Mouse (Mus musculus) thymus, postnatal 25 days (tissue): Measurements from ENCODE around the gene Fth1.
"Not testable (repeated sequence)": the region's sequence is repeated elsewhere in the genome, so short reads cannot be mapped to it uniquely, and the experiment has no call there.

Experiments
- DNase-seq: peaks from one replicate; pipeline ENCODE4 v3.0.0; 2022

The Fth1 gene

DNA sequence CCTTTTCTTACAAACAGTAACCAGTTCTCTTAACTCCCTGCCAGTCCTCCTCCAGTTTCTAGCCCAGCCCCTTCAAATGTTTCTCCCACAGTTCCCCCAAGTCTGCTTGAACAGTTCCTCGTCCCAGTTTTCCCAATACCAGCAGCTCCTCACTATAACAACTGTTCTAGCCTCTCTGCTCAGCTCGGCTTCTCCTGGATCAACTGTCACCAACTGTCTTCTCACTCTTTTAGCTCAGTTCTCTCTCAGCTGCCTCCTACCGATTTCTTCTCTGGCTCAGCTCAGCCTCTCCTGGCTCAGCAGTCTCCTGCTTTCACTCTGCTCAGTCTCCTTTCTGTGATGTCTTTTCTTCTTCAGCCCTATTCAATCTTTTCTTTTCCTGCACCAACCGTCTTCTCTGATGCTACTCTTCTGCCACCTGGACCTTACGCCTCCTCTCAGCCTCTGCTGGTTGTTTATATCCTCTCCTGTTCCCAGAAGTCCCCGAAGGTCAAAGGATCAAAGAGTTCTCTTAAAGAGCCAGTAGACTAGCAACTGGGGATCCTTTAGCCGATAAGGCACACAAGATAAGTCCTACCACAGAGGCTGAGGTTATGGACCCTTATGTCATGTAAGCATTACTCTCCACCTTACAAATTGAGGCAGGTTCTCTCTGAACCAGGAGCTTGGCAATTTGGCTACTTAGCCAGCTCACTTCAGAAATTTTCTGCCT, 16.0 kb upstream of the Fth1 start:
- DNase-seq = no peak

DNA sequence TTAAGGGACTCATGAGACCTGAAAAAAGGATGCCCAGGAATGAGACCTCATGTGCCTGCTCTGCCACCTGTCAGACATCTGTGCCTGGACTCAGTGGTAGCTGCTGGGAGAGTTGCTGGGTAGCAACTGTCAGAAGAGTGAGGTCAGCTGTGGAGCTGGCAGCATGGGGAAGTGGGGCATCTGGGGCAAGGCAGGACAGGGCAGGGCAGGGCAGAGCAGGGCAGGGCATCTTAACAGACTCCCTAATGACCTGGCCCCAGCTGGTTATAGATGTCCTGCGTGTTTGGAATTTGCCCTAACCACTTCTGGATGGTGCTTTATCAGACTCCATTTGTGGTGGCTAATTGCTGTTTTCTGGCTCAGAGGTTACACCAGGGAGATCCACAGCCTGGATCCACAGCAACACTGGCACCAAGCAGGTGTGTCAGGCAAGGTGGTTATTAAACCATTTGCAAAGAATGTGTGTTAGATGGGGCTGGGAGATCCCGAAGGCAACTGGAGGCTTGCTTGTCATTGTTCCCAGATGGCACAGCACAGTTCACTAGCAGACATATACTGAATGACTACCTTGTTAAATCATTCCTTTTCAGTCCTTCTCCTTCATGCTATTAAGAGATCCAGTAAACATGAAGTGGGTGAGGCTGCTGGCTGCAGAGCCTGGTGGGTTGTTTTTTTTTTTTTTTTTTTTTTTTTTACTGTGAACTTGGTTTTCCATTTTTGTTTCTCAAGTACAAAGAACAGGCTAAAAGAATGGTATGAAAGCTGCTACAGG, 14.1 kb upstream of the Fth1 start:
- DNase-seq = no peak

DNA sequence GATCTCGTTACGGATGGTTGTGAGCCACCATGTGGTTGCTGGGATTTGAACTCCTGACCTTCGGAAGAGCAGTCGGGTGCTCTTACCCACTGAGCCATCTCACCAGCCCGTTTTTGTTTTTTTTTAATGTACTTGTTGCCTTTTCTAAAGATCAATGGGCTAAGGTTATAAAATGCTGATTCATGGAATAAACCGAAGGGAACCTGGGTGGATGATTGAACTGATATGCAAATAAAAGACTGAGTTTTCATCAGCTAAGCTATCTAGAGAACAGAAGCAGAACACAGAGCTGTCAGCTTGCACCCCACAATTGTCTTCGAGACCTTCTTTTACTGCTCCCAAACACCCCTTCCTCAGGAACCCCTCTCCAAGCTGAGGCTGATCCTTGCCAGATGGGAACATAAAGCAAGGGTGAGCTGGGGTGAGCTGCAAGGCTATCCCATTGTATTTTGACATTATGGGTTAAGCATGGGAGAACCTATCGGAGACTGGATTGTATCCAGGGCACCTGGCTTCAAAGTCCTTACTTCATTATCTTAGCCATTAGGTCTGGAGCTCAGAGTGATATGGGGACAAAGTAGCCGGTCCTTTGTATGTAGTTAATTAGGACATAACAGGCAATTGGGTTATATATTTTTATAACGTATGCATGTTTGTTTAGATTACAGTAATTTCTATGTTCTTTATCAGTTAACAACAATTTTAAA, 12.2 kb upstream of the Fth1 start:
- DNase-seq = no peak

DNA sequence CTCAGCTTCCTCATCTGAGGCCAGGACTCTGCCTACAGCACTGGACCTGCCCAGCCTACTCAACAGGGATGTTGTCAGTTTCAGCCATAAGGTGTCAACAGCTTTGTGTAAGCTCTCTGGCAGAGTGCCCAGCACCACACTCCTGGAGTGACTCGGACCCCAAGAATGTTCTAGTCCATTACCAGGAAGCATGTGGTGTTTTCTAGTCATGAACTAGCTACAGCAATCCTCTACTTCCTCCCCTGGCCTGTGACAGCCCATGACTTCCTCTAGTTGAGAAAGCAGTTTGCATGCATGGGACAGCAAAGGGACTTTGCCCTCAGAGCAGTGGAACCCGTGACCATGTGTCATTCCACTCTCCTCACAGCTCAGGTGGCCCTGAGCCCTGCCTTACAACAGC, 5.5 kb upstream of the Fth1 start:
- DNase-seq = not testable (repeated sequence)

DNA sequence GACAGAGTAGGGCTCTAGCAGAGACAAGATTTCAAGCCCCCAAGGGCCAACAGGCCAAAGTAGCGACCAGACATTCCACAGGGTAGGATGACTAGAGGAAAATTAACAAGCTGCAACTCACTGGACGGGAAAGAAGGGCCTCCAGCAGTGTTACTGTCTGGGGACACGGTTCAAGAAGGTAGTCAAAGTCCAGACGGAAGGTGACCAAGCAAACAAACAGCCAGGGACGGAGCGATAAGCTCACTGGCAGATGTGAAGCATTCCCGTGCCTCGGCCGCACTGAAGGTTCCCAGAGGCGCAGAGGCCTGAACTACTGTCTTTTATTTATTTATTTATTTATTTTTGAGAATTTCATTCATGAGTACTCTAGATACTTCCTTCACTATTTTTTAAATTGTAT, 3.3 kb upstream of the Fth1 start:
- no peak for DNase-seq

DNA sequence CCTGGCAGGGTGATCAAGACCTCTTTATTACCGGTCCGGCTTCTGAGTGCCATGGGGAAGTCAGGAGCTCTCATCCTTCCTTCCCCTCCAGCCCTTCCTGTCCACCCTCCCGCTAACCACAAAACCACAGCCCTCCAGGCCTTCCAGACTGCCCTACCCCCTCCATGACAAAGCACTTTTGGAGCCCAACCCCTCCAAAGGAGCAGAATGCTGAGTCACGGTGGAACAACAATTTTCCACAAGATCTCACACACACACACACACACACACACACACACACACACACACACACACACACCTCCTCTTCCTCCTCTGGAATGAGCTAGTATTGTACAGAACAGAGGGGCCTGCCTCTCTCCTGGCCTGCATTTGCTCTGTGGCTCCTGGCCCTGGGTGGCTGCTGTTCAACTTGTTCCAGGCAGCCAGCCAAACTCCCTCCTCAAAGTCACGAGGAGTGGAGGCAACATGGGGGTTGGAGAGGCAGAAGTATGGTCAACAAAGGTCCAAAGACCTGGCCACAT, 1.9 kb upstream of the Fth1 start:
- no peak for DNase-seq

DNA sequence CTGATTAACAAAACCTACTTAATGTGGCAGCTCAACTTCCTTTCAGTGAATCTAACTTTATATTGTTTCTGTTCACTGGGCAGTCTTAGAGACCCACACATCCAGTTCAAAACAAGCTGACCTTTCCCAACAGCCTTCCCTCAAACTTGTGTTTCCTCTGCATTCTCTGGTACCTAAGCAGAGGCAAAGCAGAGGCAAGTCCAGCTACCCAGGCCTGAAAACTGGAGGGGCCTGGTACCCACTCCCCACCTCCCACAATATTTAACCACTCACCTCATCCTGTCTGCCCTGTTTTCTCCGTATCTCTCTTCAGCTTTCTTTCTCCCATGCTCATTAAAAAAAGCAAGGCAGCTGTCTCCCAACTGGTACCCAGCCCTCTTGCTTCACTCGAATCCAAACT, 1.2 kb upstream of the Fth1 start:
- no peak for DNase-seq

DNA sequence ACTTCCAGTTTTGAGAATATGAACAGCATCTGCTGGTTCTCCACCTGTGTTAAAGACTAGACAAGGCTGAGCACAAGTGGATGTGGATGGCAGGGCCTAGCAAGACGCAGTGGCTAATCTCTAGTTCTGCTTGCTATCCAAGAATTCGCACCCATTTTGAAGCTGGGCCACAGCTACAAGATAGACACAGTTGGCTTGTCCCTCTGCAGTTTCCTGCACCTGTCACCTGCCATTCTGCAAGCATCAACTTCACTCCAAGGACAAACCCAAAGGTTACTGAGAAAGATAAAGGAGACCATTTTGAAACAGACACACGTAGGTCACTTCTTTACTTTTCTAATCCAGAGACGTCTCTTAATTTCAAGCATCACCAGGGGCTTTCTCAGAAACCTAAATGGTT, 1.2 kb downstream of the Fth1 start:
- peak; percentile 24 for DNase-seq

DNA sequence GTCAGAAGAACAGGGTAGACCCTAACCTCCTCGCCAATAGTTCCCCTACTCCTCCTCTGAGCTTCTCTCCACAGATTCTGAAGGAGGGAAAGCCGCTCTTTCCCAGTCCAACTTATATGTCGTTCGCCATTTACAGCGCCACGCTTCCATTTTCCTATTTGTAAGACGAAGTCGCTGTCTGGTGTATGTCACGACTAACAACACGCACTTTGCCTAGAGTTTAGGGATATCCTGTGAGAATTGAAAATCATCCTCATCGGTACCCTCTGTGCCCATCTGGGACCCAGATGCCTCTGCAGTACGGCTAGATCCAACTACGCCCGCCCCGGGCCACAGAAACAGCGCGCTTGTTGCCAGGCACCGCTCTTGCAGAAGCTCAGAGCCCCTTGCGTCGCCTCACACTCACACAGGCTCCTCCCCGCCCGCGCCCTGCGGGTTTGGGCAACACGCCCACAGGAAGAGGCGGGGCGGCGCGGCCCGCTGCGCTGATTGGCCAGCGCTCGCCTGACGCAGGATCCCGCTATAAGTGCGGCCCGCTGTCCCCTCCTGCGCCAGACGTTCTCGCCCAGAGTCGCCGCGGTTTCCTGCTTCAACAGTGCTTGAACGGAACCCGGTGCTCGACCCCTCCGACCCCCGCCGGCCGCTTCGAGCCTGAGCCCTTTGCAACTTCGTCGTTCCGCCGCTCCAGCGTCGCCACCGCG, 1.9 kb downstream of the Fth1 start:
- peak; percentile 96 for DNase-seq

DNA sequence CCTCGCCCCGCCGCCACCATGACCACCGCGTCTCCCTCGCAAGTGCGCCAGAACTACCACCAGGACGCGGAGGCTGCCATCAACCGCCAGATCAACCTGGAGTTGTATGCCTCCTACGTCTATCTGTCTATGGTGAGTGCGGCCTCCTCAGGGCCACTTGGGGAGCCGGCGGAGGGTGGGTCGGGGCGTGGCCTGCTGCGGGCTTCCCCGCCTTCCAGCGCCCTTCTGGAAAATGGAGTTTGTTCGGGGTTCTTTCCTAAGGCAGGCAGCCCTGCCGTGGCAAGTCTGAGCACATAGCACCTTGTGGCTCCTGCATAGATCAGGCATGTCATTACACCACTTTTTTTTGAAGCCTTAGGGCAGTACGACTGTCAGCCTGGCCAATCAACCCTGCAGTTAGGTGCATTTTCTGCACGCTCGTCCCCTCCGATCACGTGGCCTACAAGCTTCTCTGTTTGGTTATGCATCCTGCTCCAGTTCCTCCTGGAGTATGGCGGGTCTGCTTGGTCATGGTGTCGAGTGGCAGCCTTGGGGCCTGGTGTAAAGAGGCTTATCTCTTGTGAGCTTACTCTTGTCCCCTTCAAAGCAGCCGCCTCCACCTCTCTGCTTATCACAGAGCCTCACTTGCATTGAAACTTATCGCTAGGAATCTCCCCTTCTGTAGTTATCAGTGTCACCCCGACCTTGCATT, 2.6 kb downstream of the Fth1 start:
- DNase-seq = peak; percentile 74

DNA sequence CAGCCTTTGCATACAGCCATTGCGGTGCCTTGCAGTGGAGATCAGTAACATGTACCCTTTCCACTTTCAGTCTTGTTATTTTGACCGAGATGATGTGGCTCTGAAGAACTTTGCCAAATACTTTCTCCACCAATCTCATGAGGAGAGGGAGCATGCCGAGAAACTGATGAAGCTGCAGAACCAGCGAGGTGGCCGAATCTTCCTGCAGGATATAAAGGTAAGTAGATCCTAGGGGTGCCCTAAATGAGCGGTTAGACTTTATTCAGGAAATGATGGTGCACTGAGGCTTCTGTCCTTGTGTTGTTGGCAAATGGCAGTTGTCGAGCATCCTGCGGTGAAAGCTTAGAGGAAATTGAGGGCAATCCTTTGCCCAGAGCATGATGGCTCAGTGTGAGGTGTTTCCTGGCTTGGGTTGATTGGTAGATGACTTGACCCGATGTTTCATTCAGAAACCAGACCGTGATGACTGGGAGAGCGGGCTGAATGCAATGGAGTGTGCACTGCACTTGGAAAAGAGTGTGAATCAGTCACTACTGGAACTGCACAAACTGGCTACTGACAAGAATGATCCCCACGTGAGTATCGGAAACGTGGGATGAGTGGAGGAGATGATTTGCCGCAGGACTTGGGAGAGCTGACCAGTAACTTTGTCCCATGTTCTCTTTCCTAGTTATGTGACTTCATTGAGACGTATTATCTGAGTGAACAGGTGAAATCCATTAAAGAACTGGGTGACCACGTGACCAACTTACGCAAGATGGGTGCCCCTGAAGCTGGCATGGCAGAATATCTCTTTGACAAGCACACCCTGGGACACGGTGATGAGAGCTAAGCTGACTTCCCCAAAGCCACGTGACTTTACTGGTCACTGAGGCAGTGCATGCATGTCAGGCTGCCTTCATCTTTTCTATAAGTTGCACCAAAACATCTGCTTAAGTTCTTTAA, 4.0 kb downstream of the Fth1 start:
- DNase-seq = no peak

DNA sequence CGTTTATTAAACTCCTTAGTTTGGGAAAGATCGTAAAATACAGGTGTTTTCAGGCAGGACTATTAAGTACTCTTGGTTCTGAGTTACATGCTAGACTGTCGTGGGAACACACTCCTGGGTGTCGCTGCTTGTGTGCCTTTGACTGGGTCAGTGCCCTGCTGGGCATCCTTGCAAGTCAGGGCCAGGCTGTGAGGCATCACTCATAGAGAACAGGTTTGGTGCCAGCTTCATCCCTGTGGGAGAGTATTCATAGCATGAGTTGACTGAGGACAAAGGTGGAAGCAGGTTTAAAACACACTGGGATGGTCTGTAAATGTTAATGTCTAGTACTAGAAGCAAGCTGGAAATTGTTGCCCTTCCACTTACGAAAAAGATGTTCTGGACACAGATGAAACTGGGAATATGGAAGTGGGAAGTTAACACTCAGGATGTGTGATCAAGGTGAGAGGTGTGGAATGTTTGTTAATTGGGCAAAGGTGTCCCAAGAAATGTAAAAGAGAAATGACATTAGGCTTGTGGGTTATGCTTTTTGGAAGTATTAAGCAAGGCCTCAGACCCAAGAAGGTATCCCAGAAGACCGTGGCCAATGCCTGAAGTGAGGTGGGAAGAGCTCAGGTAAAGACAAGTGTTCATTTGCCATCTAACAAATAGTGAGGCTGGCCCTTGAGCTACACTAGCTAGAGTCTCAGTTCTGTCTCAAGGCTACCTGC, 4.9 kb downstream of the Fth1 start:
- DNase-seq = no peak

DNA sequence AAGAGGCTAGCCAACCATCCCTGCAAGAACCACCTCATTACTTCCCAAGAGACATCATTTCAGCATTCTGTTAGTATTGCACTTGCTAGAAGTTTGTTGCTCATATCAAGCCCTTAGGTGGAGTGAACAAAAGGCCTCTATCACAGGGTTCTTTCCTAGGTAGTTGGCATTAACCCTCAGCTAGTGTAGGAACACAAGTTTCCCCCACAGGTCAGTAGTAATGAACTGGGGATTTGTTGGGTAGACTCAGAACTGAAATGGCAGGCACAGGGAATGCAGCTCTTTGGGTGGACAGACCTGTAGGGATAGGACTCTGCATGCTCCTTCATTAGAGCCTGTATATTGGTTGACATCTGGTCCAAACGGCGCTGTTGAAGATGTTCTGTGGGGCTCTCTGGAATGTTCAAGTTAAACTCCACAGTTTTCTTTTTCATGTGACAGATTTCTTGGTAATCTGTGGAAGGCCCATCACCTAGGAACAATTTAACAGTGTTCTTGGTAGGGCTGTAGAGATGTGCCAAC, 5.6 kb downstream of the Fth1 start:
- no peak for DNase-seq

DNA sequence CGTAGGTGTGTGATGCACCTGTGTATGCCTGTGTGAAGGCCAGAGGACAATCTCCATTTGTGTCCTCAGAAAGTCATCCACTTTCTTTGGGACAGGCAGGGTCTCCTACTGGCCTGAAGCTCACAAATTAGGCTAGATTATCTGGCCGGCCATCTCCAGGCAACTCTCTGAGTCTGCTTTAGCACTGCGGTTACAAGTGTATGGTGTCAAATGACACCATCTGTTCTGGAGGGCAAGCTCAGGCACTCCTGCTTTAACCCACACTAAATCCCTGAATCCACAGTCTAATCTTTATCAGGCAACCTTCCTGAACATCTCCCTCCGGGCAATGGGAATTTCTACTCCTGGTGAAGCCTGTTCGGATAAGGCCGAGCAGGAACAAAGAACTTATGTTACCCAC, 6.8 kb downstream of the Fth1 start:
- DNase-seq = no peak

DNA sequence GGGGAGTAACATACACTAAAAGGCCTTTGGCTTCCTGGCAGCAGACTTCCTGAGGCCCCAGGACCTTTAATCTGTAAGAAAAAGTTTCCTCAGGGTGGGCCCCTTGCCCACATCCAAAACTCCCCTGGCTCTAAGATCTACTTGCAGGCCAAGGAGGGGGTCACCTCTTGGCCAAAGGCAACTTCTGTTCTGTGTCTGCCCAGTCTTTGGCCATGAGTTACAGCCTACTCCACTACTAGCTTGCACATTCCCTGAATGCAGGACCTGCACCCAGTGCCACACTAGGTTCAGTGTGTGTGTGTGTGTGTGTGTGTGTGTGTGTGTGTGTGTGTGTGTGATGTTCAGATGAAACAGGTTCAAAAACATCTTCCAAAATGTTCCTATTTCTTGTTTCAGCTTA, 7.2 kb downstream of the Fth1 start:
- no peak for DNase-seq

DNA sequence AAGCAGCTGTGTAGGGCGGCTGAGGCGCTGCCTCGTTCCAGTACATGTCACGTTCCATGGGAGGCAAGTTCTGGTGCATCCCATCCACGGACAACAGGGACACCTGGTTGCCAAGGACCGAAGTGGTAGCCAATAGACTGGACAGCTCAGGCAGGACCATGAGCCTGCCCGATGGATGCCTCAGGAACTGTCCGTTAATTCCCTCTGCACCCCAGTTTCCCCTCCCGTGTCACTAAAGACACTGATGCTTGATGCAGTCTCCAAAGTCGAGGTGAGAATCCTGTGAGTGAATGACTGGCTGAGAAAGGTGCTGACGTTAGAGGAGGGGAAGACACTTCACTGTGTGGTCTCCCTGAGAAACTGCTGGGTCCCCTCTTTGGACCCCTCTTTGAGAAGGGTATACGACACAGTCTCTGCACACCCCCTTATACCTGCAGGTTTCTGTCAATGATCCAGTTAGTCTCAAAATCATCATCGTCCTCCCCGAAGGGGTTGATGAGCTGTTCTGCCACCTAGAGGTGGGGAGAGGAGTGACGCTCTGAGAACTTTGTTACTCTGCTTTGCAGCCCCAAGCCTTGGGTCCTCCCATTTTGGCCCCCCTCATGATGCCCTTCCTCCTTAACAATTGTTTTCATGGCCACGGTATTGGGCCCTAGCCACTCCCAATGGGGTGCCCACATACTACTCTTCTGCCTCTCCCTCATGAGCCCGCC, 8.9 kb downstream of the Fth1 start:
- DNase-seq = peak; percentile 40

DNA sequence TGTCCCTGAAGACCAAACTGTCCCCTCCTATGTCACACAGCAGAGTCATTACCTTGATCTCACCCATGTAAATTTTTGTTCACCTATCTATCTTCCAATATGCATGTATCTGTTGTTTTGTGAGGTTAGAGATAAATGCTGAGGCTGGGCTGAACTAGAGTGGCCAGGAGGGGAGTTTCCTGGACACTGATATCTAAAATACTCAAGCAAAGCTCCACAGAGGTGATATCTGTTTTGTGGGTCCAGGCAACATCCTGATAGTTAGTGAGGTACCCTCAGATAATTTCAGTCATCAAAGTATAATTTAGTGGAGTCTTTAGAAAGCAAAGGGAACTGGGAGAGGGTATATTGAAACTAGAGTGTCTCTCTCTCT, 9.5 kb downstream of the Fth1 start:
- no peak for DNase-seq

DNA sequence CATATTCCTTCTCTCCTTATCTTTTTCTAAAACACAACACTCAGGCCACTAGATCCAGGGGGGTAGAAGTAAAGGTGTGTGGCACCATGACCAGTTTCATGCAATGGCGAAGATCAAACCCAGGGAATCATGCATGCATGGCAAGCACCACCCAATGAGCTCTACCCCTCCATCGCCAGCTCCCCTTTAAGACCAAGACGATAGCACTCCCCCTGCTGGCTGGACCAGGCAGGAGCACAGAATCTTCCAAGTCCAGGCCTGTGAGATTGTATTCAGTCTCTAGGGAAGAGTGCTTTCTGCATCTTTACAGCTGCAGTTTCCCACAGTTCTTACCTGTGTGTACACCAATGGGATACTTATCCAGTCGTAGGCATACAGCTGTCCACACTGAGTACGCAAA, 10.9 kb downstream of the Fth1 start:
- peak; percentile 84 for DNase-seq

DNA sequence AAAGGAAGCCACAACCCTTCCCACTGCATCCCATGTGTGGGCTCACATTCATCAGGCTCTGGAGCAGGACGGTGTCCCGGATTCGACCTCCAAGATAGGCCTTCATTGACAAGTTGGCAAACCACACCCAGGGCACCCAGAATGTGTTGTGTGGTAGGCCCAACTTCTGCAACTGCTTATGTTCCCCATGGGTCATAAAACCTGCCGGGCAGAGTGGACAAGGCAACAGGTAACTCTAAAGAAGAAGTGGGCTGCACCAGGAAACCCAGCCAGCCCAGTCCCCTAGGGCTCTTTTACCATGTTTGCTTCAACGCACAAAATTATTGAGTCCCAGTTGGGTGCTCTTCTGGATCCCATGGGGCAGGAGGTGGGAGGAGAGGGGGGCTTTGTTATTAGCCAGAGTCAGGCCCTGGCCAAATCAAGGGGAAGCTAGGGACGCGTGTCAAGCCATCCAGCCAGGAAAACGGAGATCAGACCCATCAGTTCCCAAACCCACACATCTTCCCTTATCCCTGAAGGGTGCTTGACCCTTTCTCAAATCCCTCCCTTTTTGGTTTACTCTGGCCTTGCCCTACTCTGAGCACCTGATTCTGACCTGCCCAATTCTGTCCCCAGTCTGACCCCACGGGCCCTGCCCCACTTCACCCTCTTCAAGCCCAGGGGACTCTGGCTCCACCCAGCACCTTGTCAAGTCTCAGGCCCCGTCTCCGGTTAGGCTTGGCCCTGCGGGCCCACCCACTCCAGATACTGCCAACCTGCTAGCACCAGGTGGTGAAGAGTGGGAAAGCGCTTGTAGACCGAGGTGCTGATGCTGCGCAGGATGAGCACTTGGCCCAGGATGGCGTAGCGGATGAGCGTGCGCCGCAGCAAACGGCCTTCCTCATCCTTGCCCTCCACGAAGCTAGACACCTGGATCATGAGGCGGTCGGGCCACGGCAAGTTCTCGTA, 11.9 kb downstream of the Fth1 start:
- no peak for DNase-seq
